Comparison of ENCODE assay signal across 16 mouse cellular contexts in genomic region chr3:96569966-96570605, GRCm38 (mm10). TPM values are rescaled to one million over a fixed set of nuclear protein-coding genes. Genes with fewer than 3 reads are reported as not detected.
DNase-seq lines count a peak whose midpoint lies in the region; ATAC-seq and TF ChIP-seq lines count a peak whose summit lies in the region.
"Had no signal": no experiment of that assay in that cellular context is flagged by ENCODE, and none has a peak within 500 bp of the region (broad histone marks: within the 10 kb centered on the region; RNA-seq: fewer than 3 reads in every experiment).

No protein-coding gene starts in this region.

- no peak overlapping the region for H3K4me3 ChIP-seq in forebrain, embryonic 10.5 days
- no peak overlapping the region for H3K4me3 ChIP-seq in forebrain, embryonic 12.5 days (replicated peaks)
- H3K4me3 ChIP-seq in liver, adult 2 months (ENCODE audit: insufficient read depth, low read depth, low read length): no peak overlapping the region
- no peak overlapping the region for H3K4me3 ChIP-seq in heart, embryonic 15.5 days
- H3K4me3 ChIP-seq: embryonic facial prominence, embryonic 10.5 days; limb, embryonic 15.5 days; myocyte had no signal

- no peak overlapping the region for H3K9ac ChIP-seq in forebrain, embryonic 12.5 days
- no peak overlapping the region for H3K9ac ChIP-seq in liver, adult 2 months (ENCODE audit: low read depth, low read length)
- no peak overlapping the region for H3K9ac ChIP-seq in heart, embryonic 15.5 days
- H3K9ac ChIP-seq: limb, embryonic 15.5 days had no signal

- WGBS in forebrain, embryonic 10.5 days: 89% methylated on average over 11 of the region's 11 CpGs
- WGBS in forebrain, embryonic 12.5 days: 91% methylated on average over 11 of the region's 11 CpGs
- WGBS in liver, adult 2 months: 65% methylated on average over 11 of the region's 11 CpGs
- WGBS in heart, embryonic 15.5 days: 82% methylated on average over 11 of the region's 11 CpGs

- peaks cover 12% of the 10 kb centered on the region; the same call in 1 of the 2 replicates for H3K4me1 ChIP-seq in forebrain, embryonic 10.5 days
- H3K4me1 ChIP-seq in forebrain, embryonic 12.5 days: no peaks in the 10 kb centered on the region
- H3K4me1 ChIP-seq in liver, adult 2 months (ENCODE audit: control insufficient read depth, insufficient read depth, low read length): peaks cover 37% of the 10 kb centered on the region
- H3K4me1 ChIP-seq in heart, embryonic 15.5 days (replicated peaks): peaks cover 45% of the 10 kb centered on the region
- H3K4me1 ChIP-seq: limb, embryonic 15.5 days had no signal

- ATAC-seq in forebrain, embryonic 12.5 days (ENCODE audit: low FRiP score): no peak
- no peak for ATAC-seq in heart, embryonic 15.5 days (replicated peaks; ENCODE audit: insufficient number of reproducible peaks, insufficient read depth, low FRiP score, low read depth)

- no peak for TF ChIP-seq POLR2A in liver, adult 2 months (IDR thresholded peaks at IDR 0.05; ENCODE audit: extremely low read depth, insufficient read depth, low read length)

- no peaks in the 10 kb centered on the region for H3K36me3 ChIP-seq in forebrain, embryonic 10.5 days (replicated peaks)
- no peaks in the 10 kb centered on the region for H3K36me3 ChIP-seq in forebrain, embryonic 12.5 days (replicated peaks)
- H3K36me3 ChIP-seq in liver, adult 2 months (ENCODE audit: control insufficient read depth, insufficient read depth, low read length): no peaks in the 10 kb centered on the region
- H3K36me3 ChIP-seq in heart, embryonic 15.5 days: no peaks in the 10 kb centered on the region
- H3K36me3 ChIP-seq: embryonic facial prominence, embryonic 10.5 days; G1E; limb, embryonic 15.5 days had no signal

- no peak for DNase-seq in forebrain, embryonic 10.5 days (ENCODE audit: extremely low spot score, low spot score)
- DNase-seq in liver, adult 2 months (ENCODE audit: extremely low read depth, low read depth, low spot score): peak; percentile 24
- no peak for DNase-seq in liver
- peak; percentile 9 for DNase-seq in naive thymus-derived CD4-positive, alpha-beta T cell, adult 2 months (ENCODE audit: low read depth)
- no peak for DNase-seq in B cell, adult 2 months
- DNase-seq in layer of hippocampus, adult 11-12 months (ENCODE audit: low spot score): no peak
- DNase-seq: cerebellum, adult 2 months; kidney, postnatal 4 days; right cerebral cortex, postnatal 4 days had no signal

- H3K27ac ChIP-seq in forebrain, embryonic 10.5 days: peak overlapping the region; percentile 54
- no peak overlapping the region for H3K27ac ChIP-seq in forebrain, embryonic 12.5 days
- peak overlapping the region; percentile 50 for H3K27ac ChIP-seq in liver, adult 2 months (replicated peaks; ENCODE audit: insufficient read depth, low read depth, low read length)
- H3K27ac ChIP-seq in heart, embryonic 15.5 days: peak overlapping the region; percentile 39; the same call in 1 of the 2 replicates
- H3K27ac ChIP-seq: limb, embryonic 15.5 days had no signal

- no peaks in the 10 kb centered on the region for H3K79me2 ChIP-seq in liver, adult 2 months (ENCODE audit: control insufficient read depth, insufficient read depth, low read length)

- TF ChIP-seq CTCF in liver, adult 2 months (IDR thresholded peaks at IDR 0.05; ENCODE audit: low read depth, low read length): no peak

- H3K4me2 ChIP-seq in forebrain, embryonic 12.5 days: no peak overlapping the region
- no peak overlapping the region for H3K4me2 ChIP-seq in heart, embryonic 15.5 days
- H3K4me2 ChIP-seq: limb, embryonic 15.5 days had no signal

- no peaks in the 10 kb centered on the region for H3K27me3 ChIP-seq in forebrain, embryonic 10.5 days (ENCODE audit: poor library complexity, severe bottlenecking)
- H3K27me3 ChIP-seq in forebrain, embryonic 12.5 days: no peaks in the 10 kb centered on the region; the same call in 1 of the 2 replicates
- no peaks in the 10 kb centered on the region for H3K27me3 ChIP-seq in liver, adult 2 months (ENCODE audit: control insufficient read depth, insufficient read depth, low read length)
- H3K27me3 ChIP-seq in heart, embryonic 15.5 days: no peaks in the 10 kb centered on the region
- H3K27me3 ChIP-seq: limb, embryonic 15.5 days had no signal

- no peaks in the 10 kb centered on the region for H3K9me3 ChIP-seq in forebrain, embryonic 10.5 days
- H3K9me3 ChIP-seq in forebrain, embryonic 12.5 days: no peaks in the 10 kb centered on the region
- H3K9me3 ChIP-seq in heart, embryonic 15.5 days (replicated peaks): no peaks in the 10 kb centered on the region
- H3K9me3 ChIP-seq: embryonic facial prominence, embryonic 10.5 days; G1E; limb, embryonic 15.5 days had no signal

RNA-seq across cellular contexts. Expression of gene Gm16253, which starts 6.7 kb away (rescaled TPM):
- polyA plus RNA-seq in forebrain, embryonic 10.5 days (2016; fragmentation: Nextera tagmentation; extraction: Ambion mirVana): 0.66 and 1.6 TPM in 2 replicates
- 1.3 and 1.7 TPM in 2 replicates for polyA plus RNA-seq in forebrain, embryonic 12.5 days (2016; fragmentation: Nextera tagmentation; extraction: Ambion mirVana)
- not detected in 2 replicates for total RNA-seq in liver, adult 2 months (2014; rRNA removed)
- not detected in 2 replicates for polyA plus RNA-seq in liver, adult 2 months (2012; rRNA removed)
- polyA plus RNA-seq in heart, embryonic 15.5 days (2015; fragmentation: Nextera tagmentation; extraction: Ambion mirVana): 1.3 and 1.6 TPM in 2 replicates
- total RNA-seq: G1E; left cerebral cortex, adult 8-10 months had no signal
- polyA plus RNA-seq: cerebellum, adult 2 months; G1E had no signal

RNA-seq across cellular contexts. Expression of gene Txnip, which starts 12.3 kb away (rescaled TPM):
- polyA plus RNA-seq in forebrain, embryonic 10.5 days (2016; fragmentation: Nextera tagmentation; extraction: Ambion mirVana): 26.8 and 27.9 TPM in 2 replicates
- polyA plus RNA-seq in forebrain, embryonic 12.5 days (2016; fragmentation: Nextera tagmentation; extraction: Ambion mirVana): 40.4 and 40.8 TPM in 2 replicates
- 153 and 159 TPM in 2 replicates for total RNA-seq in liver, adult 2 months (2014; rRNA removed)
- 51.0 and 74.3 TPM in 2 replicates for polyA plus RNA-seq in liver, adult 2 months (2012; rRNA removed)
- polyA plus RNA-seq in heart, embryonic 15.5 days (2015; fragmentation: Nextera tagmentation; extraction: Ambion mirVana): 206 and 208 TPM in 2 replicates

RNA-seq across cellular contexts. Expression of gene Polr3gl, which starts 23.9 kb away (rescaled TPM):
- 23.8 and 27.3 TPM in 2 replicates for polyA plus RNA-seq in forebrain, embryonic 10.5 days (2016; fragmentation: Nextera tagmentation; extraction: Ambion mirVana)
- polyA plus RNA-seq in forebrain, embryonic 12.5 days (2016; fragmentation: Nextera tagmentation; extraction: Ambion mirVana): 40.1 and 40.7 TPM in 2 replicates
- 5.7 and 8.2 TPM in 2 replicates for total RNA-seq in liver, adult 2 months (2014; rRNA removed)
- 7.0 and 7.7 TPM in 2 replicates for polyA plus RNA-seq in liver, adult 2 months (2012; rRNA removed)
- polyA plus RNA-seq in heart, embryonic 15.5 days (2015; fragmentation: Nextera tagmentation; extraction: Ambion mirVana): 34.8 and 38.3 TPM in 2 replicates

RNA-seq across cellular contexts. Expression of gene Ankrd34a, which starts 26.4 kb away (rescaled TPM):
- polyA plus RNA-seq in forebrain, embryonic 10.5 days (2016; fragmentation: Nextera tagmentation; extraction: Ambion mirVana): 1.2 TPM in 2 replicates
- polyA plus RNA-seq in forebrain, embryonic 12.5 days (2016; fragmentation: Nextera tagmentation; extraction: Ambion mirVana): 4.0 and 4.4 TPM in 2 replicates
- total RNA-seq in liver, adult 2 months (2014; rRNA removed): 0.07 TPM in 1 of 2 replicates, not detected in the other
- polyA plus RNA-seq in liver, adult 2 months (2012; rRNA removed): 0.05 and 0.07 TPM in 2 replicates
- 6.7 TPM in 2 replicates for polyA plus RNA-seq in heart, embryonic 15.5 days (2015; fragmentation: Nextera tagmentation; extraction: Ambion mirVana)

RNA-seq across cellular contexts. Expression of gene Lix1l, which starts 30.9 kb away (rescaled TPM):
- 3.2 and 3.9 TPM in 2 replicates for polyA plus RNA-seq in forebrain, embryonic 10.5 days (2016; fragmentation: Nextera tagmentation; extraction: Ambion mirVana)
- polyA plus RNA-seq in forebrain, embryonic 12.5 days (2016; fragmentation: Nextera tagmentation; extraction: Ambion mirVana): 5.8 and 6.2 TPM in 2 replicates
- total RNA-seq in liver, adult 2 months (2014; rRNA removed): 3.0 and 3.1 TPM in 2 replicates
- polyA plus RNA-seq in liver, adult 2 months (2012; rRNA removed): 2.5 and 3.3 TPM in 2 replicates
- polyA plus RNA-seq in heart, embryonic 15.5 days (2015; fragmentation: Nextera tagmentation; extraction: Ambion mirVana): 5.3 and 5.5 TPM in 2 replicates

Comparison
In these comparisons a context has a peak if more than half of its experiments do, and no peak if none do; other contexts are left out.
1. DNase-seq: peak in liver, adult 2 months (single experiment) and naive thymus-derived CD4-positive, alpha-beta T cell, adult 2 months (single experiment); none in forebrain, embryonic 10.5 days (single experiment), liver (single experiment), B cell, adult 2 months (0 of 2) and layer of hippocampus, adult 11-12 months (single experiment).